Mouse (Mus musculus) MEL (cell line): ENCODE measurements around the gene Cipc. TPM values are rescaled to one million over a fixed set of nuclear protein-coding genes. Genes with fewer than 3 reads are reported as not detected.

Source experiments
- DNase-seq: peaks from one replicate; pipeline ENCODE4 v3.0.0; 2011; ENCODE audit warnings: low read depth, low spot score
- H3K27ac ChIP-seq: 2 replicates; pipeline ENCODE4 v1.5.1; 2012; ENCODE audit warnings: low read depth, mild to moderate bottlenecking, control low read depth, low read length, moderate library complexity; ENCODE audit not compliant: control insufficient read depth
- H3K27me3 ChIP-seq, 2 experiments: fragments of 150-350 bp in 1 of 2; sonication (generic) in 1 of 2; 2 replicates each; pipeline ENCODE4 v1.6.1; 2012; ENCODE audit warnings: low read length in 2 of 2, mild to moderate bottlenecking in 2 of 2, improper control_type of control experiment in 1 of 2, moderate library complexity in 1 of 2; ENCODE audit not compliant: insufficient read depth in 2 of 2, control insufficient read depth in 1 of 2
- H3K36me3 ChIP-seq, 2 experiments: 2 replicates each; pipeline ENCODE4 v1.6.1; 2012 to 2014; ENCODE audit warnings: low read length in 2 of 2, improper control_type of control experiment in 1 of 2, inconsistent platforms in 1 of 2, mild to moderate bottlenecking in 1 of 2; ENCODE audit not compliant: insufficient read depth in 2 of 2, control insufficient read depth in 1 of 2
- H3K4me1 ChIP-seq, 2 experiments: fragments of 150-350 bp in 1 of 2; sonication (generic) in 1 of 2; 2 replicates each; pipeline ENCODE4 v1.6.1; 2012; ENCODE audit warnings: low read length in 2 of 2, improper control_type of control experiment in 1 of 2, mild to moderate bottlenecking in 1 of 2; ENCODE audit not compliant: insufficient read depth in 2 of 2, control insufficient read depth in 1 of 2
- H3K4me3 ChIP-seq, 2 experiments: fragments of 150-350 bp in 1 of 2; sonication (generic) in 1 of 2; 2 replicates each; pipeline ENCODE4 v1.5.1; 2012; ENCODE audit warnings: low read depth in 2 of 2, low read length in 2 of 2, mild to moderate bottlenecking in 2 of 2, moderate library complexity in 2 of 2, control low read depth in 1 of 2, improper control_type of control experiment in 1 of 2; ENCODE audit not compliant: control insufficient read depth in 1 of 2, insufficient read depth in 1 of 2
- H3K79me2 ChIP-seq: 2 replicates; pipeline ENCODE4 v1.6.1; 2012; ENCODE audit warnings: mild to moderate bottlenecking, low read length, moderate library complexity; ENCODE audit not compliant: control insufficient read depth, poor library complexity, insufficient read depth
- H3K9ac ChIP-seq: 2 replicates; pipeline ENCODE4 v1.6.1; 2012; ENCODE audit warnings: low read depth, mild to moderate bottlenecking, control low read depth, low read length, moderate library complexity; ENCODE audit not compliant: control insufficient read depth, poor library complexity, severe bottlenecking
- H3K9me3 ChIP-seq: fragments of 150-350 bp; sonication (generic); replicated peaks from 2 replicates; pipeline ENCODE4 v1.6.1; 2012; ENCODE audit warnings: mild to moderate bottlenecking, low read length, improper control_type of control experiment, moderate library complexity; ENCODE audit not compliant: insufficient read depth
- BHLHE40 ChIP-seq: IDR thresholded peaks from 2 replicates; pipeline ENCODE4 v1.6.1; 2012; ENCODE audit warnings: low read depth, mild to moderate bottlenecking, inconsistent platforms, low read length, improper control_type of control experiment, borderline replicate concordance
- CTCF ChIP-seq, 3 experiments: IDR thresholded peaks in 2 of 3; conservative IDR thresholded peaks in 1 of 3; 2 replicates each; pipeline ENCODE4 v1.5.1; 2011 to 2012; ENCODE audit warnings: low read length in 3 of 3, low read depth in 2 of 3, mild to moderate bottlenecking in 2 of 3, improper control_type of control experiment in 1 of 3, inconsistent platforms in 1 of 3, mixed read lengths in 1 of 3, moderate library complexity in 1 of 3; ENCODE audit not compliant: control insufficient read depth in 1 of 3, insufficient read depth in 1 of 3, poor library complexity in 1 of 3, severe bottlenecking in 1 of 3
- EP300 ChIP-seq, 2 experiments: IDR thresholded peaks; 2 replicates each; pipeline ENCODE4 v1.6.1; 2011; ENCODE audit warnings: improper control_type of control experiment in 2 of 2, low read length in 2 of 2, low read depth in 1 of 2, mild to moderate bottlenecking in 1 of 2
- ETS1 ChIP-seq: IDR thresholded peaks from 2 replicates; pipeline ENCODE4 v1.6.1; 2012; ENCODE audit warnings: low read depth, mild to moderate bottlenecking, inconsistent platforms, low read length, improper control_type of control experiment, moderate library complexity
- GATA1 ChIP-seq: IDR thresholded peaks from 2 replicates; pipeline ENCODE4 v1.6.1; 2011; ENCODE audit warnings: low read depth, low read length, improper control_type of control experiment
- JUND ChIP-seq: IDR thresholded peaks from 2 replicates; pipeline ENCODE4 v1.6.1; 2011; ENCODE audit warnings: low read depth, mild to moderate bottlenecking, improper control_type of control experiment, low read length
- MAFK ChIP-seq: IDR thresholded peaks from 2 replicates; pipeline ENCODE4 v1.6.1; 2011; ENCODE audit warnings: low read depth, mild to moderate bottlenecking, low read length, improper control_type of control experiment, borderline replicate concordance
- MXI1 ChIP-seq: IDR thresholded peaks from 2 replicates; pipeline ENCODE4 v1.6.1; 2011; ENCODE audit warnings: mild to moderate bottlenecking, low read depth, low read length, improper control_type of control experiment
- POLR2A ChIP-seq, 2 experiments: IDR thresholded peaks; 2 replicates each; pipeline ENCODE4 v1.6.1; 2011 to 2012; ENCODE audit warnings: low read length in 2 of 2, mild to moderate bottlenecking in 2 of 2, control low read depth in 1 of 2, improper control_type of control experiment in 1 of 2, low read depth in 1 of 2, moderate library complexity in 1 of 2; ENCODE audit not compliant: control insufficient read depth in 1 of 2, insufficient read depth in 1 of 2, poor library complexity in 1 of 2
- RAD21 ChIP-seq: IDR thresholded peaks from 2 replicates; pipeline ENCODE4 v1.6.1; 2011; ENCODE audit warnings: mild to moderate bottlenecking, low read depth, low read length, improper control_type of control experiment
- RCOR1 ChIP-seq: IDR thresholded peaks from 2 replicates; pipeline ENCODE4 v1.6.1; 2012; ENCODE audit warnings: low read depth, mild to moderate bottlenecking, inconsistent platforms, low read length, improper control_type of control experiment
- SIN3A ChIP-seq: IDR thresholded peaks from 2 replicates; pipeline ENCODE4 v1.6.1; 2012; ENCODE audit warnings: low read length, improper control_type of control experiment, inconsistent platforms
- SMC3 ChIP-seq: IDR thresholded peaks from 2 replicates; pipeline ENCODE4 v1.6.1; 2011; ENCODE audit warnings: low read depth, low read length, improper control_type of control experiment
- UBTF ChIP-seq: IDR thresholded peaks from 2 replicates; pipeline ENCODE4 v1.6.1; 2012; ENCODE audit warnings: low read depth, mild to moderate bottlenecking, inconsistent platforms, low read length, improper control_type of control experiment, moderate library complexity, borderline replicate concordance; ENCODE audit not compliant: insufficient read depth
- USF1 ChIP-seq: IDR thresholded peaks from 2 replicates; pipeline ENCODE4 v1.6.1; 2014; ENCODE audit warnings: low read depth, mild to moderate bottlenecking, inconsistent platforms, low read length, improper control_type of control experiment, moderate library complexity
- ZC3H11A ChIP-seq: IDR thresholded peaks from 2 replicates; pipeline ENCODE4 v1.6.1; 2012; ENCODE audit warnings: low read depth, mild to moderate bottlenecking, inconsistent platforms, low read length, improper control_type of control experiment
- ZMIZ1 ChIP-seq: IDR thresholded peaks from 2 replicates; pipeline ENCODE4 v1.6.1; 2012; ENCODE audit warnings: low read depth, mild to moderate bottlenecking, inconsistent platforms, low read length, improper control_type of control experiment, moderate library complexity
- ZNF384 ChIP-seq: IDR thresholded peaks from 2 replicates; pipeline ENCODE4 v1.6.1; 2012; ENCODE audit warnings: low read depth, mild to moderate bottlenecking, inconsistent platforms, low read length, improper control_type of control experiment
- polyA plus RNA-seq, 2 experiments: library from polyadenylated mRNA; stranded (reverse) in 1 of 2; unstranded in 1 of 2; fragments of >175 nt in 1 of 2; fragments of >200 nt in 1 of 2; gene quantifications; 2 replicates each; pipeline versions ENCODE4 v1.2.1 to v1.2.4; 2012; ENCODE audit warnings: low replicate concordance in 2 of 2, low read depth in 1 of 2; ENCODE audit not compliant: insufficient read length in 2 of 2, insufficient read depth in 1 of 2, missing spikeins in 1 of 2
- total RNA-seq: library from RNA; depleted of rRNA; stranded (reverse); fragments of 300-350 nt; gene quantifications from 2 replicates; pipeline ENCODE4 v1.2.3, GENCODE M21; 2012

Cipc gene
- total and polyA plus RNA-seq, 3 experiments = 24.8 to 98.1 (median 27.5) TPM

DNA sequence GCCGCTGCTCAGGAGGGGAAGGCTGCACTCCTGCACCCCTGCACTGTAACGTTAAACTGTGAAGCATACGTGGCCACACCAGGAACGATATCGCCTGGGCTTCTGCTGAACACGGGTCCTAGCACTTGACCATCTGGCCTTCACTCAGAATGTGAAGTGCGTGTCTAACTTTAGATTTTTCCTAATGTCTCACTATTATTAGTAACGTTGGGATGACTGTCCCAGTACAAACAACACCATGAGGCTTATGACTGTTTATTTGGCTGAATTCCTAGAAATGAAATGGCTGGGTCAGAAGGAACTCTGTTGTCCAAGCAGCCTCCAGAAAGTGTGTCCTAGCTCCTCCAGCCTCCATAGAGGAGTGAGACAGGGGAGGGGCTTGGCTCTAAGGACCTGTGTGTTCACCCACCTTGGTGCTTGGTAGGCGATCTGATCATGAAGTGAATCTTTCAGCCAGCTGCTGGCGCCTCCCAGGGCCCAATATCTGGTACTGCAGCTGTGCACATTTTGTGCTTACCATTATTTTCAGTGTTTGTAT is 52.5 kb downstream of the Cipc start:
- no peak for DNase-seq
- Histone ChIP-seq H3K9ac (no peak overlapping the region), H3K27me3 (no peaks in the 10 kb centered on the region), H3K79me2 (no peaks in the 10 kb centered on the region), H3K4me3 (no peak overlapping the region), H3K9me3 (no peaks in the 10 kb centered on the region), H3K4me1 (peaks cover 0 to 10% of the 10 kb centered on the region in 2 experiments; a peak in 2 of 4 replicates), H3K36me3 (no peaks in the 10 kb centered on the region; a peak in 1 of 4 replicates), H3K27ac (no peak overlapping the region)
- TF ChIP-seq CTCF (IDR thresholded peaks at IDR 0.05 in 2 of 3, conservative IDR thresholded peaks at IDR 0.05 in 1 of 3; ENCODE audit: control insufficient read depth in 1 of 3, insufficient read depth in 1 of 3, low read depth in 2 of 3, low read length in 3 of 3, poor library complexity in 1 of 3, severe bottlenecking in 1 of 3) = peak; percentile 36 to 46 (median 39); a peak in 5 of 6 replicates
- peak; percentile 23 for TF ChIP-seq RAD21
- no peak for TF ChIP-seq ETS1
- TF ChIP-seq SMC3 = peak; percentile 26; the same call in 1 of the 2 replicates

DNA sequence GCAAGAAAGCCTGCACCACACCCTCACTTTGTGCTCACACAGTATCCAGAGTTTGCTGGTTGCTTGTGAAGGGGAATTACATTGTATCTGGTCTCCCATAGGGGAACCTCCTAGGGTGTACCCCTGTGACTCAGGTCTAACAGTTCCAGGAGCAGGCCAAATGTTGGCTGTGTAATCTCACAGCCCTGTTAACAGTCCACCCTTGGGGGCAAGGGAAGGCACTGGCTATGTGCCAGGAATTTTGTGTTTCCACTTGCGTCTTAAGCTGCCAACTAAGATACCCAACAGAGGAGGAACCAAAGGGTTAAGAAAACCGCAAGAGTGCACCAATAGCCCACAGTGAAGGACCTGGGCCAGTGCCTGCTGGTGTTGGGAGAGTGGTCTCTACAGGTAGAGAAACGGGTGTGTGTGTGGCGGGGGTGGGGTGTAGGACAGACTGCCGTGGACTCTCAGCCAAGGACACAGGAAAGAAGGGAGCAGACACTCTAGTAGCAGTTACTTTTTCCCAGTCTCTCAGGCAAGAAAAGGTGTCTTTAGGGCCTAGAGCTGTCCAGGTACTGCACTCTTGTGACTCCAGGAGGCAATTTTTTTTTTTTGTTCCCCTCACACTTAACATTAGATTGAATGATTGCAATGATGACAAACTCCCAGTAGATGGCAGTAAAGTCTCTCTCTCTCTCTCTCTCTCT is 53.5 kb downstream of the Cipc start:
- H3K4me3 ChIP-seq = peak overlapping the region in 1 of 2 experiments; percentile 10; a peak in 1 of 4 replicates
- no peak overlapping the region for H3K27ac ChIP-seq
- H3K9me3 ChIP-seq = no peaks in the 10 kb centered on the region
- 0 out of 4 replicates have a peak, but pooled peaks cover 0 to 2% of the 10 kb centered on the region in 2 experiments for H3K27me3 ChIP-seq
- no peaks in the 10 kb centered on the region; a peak in 1 of 4 replicates for H3K36me3 ChIP-seq
- H3K9ac ChIP-seq = no peak overlapping the region
- no peaks in the 10 kb centered on the region for H3K79me2 ChIP-seq
- H3K4me1 ChIP-seq = peaks cover 0 to 10% of the 10 kb centered on the region in 2 experiments; a peak in 2 of 4 replicates
- peak; percentile 75 for DNase-seq
- TF ChIP-seq USF1 (no peak), EP300 (IDR thresholded peaks at IDR 0.05; ENCODE audit: low read depth in 1 of 2, low read length in 2 of 2) (0 out of 4 replicates have a peak, but pooled peaks of 1 of the 2 experiments have one; percentile 13), ZNF384 (peak; percentile 83), SIN3A (no peak), MAFK (no peak), RCOR1 (no peak), ZC3H11A (no peak), RAD21 (peak; percentile 50), ZMIZ1 (no peak), BHLHE40 (no peak), JUND (peak; percentile 97), GATA1 (no peak), ETS1 (no peak), POLR2A (IDR thresholded peaks at IDR 0.05; ENCODE audit: control insufficient read depth in 1 of 2, insufficient read depth in 1 of 2, low read depth in 1 of 2, low read length in 2 of 2, poor library complexity in 1 of 2) (no peak), SMC3 (peak; percentile 56), CTCF (IDR thresholded peaks at IDR 0.05 in 2 of 3, conservative IDR thresholded peaks at IDR 0.05 in 1 of 3; ENCODE audit: control insufficient read depth in 1 of 3, insufficient read depth in 1 of 3, low read depth in 2 of 3, low read length in 3 of 3, poor library complexity in 1 of 3, severe bottlenecking in 1 of 3) (peak in 2 of 3 experiments; percentile 49 to 61; a peak in 3 of 6 replicates), UBTF (no peak), MXI1 (no peak)
